Mouse (Mus musculus): Measurements from ENCODE around the gene Lifr.

DNA sequence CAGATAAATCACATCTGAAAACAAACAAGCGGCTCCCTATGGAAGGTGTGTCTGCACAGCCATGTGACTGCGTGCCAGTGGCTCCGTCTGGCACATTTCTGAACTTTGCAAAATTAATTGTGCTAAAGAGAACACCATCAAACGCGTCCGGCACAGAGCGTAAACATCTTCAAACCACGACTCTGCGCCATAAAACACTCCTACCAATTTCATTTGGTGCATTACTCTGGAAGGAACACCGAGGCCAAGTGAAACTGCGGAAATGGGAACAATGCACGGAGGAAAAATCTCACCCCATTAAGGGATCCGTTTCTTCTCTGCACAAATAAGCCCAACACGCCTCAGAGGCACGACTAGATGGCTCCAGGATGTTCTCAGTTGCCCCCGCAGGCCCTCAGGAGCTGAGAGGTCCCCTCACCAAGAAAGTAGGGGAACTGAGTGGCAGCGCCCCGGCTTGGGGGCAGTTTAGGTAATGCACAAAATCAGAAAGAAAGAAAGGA, 38.3 kb downstream of the Lifr start:
- TF ChIP-seq CTCF (IDR thresholded peaks at IDR 0.05; ENCODE audit: low read depth, low read length): no peak
- no peak for TF ChIP-seq POLR2A (IDR thresholded peaks at IDR 0.05; ENCODE audit: extremely low read depth, insufficient read depth, low read length)
